In genomic region chr6:114892363-114892762, GRCm38 (mm10) we compare ENCODE assay signal across 8 mouse cellular contexts.
A peak's percentile ranks its signal among the peaks of the same experiment; 100 is the strongest.
DNase-seq lines count a peak whose midpoint lies in the region; ATAC-seq and TF ChIP-seq lines count a peak whose summit lies in the region.

No protein-coding gene starts in this region.

- peaks cover 71% of the 10 kb centered on the region for H3K4me1 ChIP-seq in forebrain, embryonic 10.5 days
- H3K4me1 ChIP-seq in hindbrain, embryonic 13.5 days (replicated peaks) = peaks cover 67% of the 10 kb centered on the region
- H3K4me1 ChIP-seq in limb, embryonic 12.5 days (replicated peaks) = peaks cover 70% of the 10 kb centered on the region
- H3K4me1 ChIP-seq in olfactory bulb, adult 2 months (ENCODE audit: control insufficient read depth, insufficient read depth, low read length) = peaks cover 55% of the 10 kb centered on the region

- peaks cover 59% of the 10 kb centered on the region for H3K36me3 ChIP-seq in forebrain, embryonic 10.5 days (replicated peaks)
- H3K36me3 ChIP-seq in hindbrain, embryonic 13.5 days = 0 out of 2 replicates have a peak, but pooled peaks cover 2% of the 10 kb centered on the region
- peaks cover 51% of the 10 kb centered on the region for H3K36me3 ChIP-seq in limb, embryonic 12.5 days

- no peaks in the 10 kb centered on the region; the same call in 1 of the 2 replicates for H3K9me3 ChIP-seq in forebrain, embryonic 10.5 days
- no peaks in the 10 kb centered on the region for H3K9me3 ChIP-seq in hindbrain, embryonic 13.5 days
- no peaks in the 10 kb centered on the region for H3K9me3 ChIP-seq in limb, embryonic 12.5 days

- ATAC-seq in hindbrain, embryonic 13.5 days (ENCODE audit: low FRiP score) = peak; percentile 55; the same call in 1 of the 2 replicates
- no peak; the same call in 1 of the 2 replicates for ATAC-seq in limb, embryonic 12.5 days (ENCODE audit: insufficient number of reproducible peaks, insufficient read depth, low FRiP score, low TSS enrichment, low read depth)

- peak overlapping the region; percentile 16 for H3K4me2 ChIP-seq in hindbrain, embryonic 13.5 days
- peak overlapping the region; percentile 21 for H3K4me2 ChIP-seq in limb, embryonic 12.5 days

- peak overlapping the region; percentile 83 for H3K27ac ChIP-seq in forebrain, embryonic 10.5 days
- H3K27ac ChIP-seq in hindbrain, embryonic 13.5 days = peak overlapping the region; percentile 61
- peak overlapping the region; percentile 76 for H3K27ac ChIP-seq in limb, embryonic 12.5 days
- H3K27ac ChIP-seq in olfactory bulb, adult 2 months (ENCODE audit: insufficient read depth, low read depth, low read length) = peak overlapping the region; percentile 37

- no peaks in the 10 kb centered on the region for H3K27me3 ChIP-seq in forebrain, embryonic 10.5 days (ENCODE audit: poor library complexity, severe bottlenecking)
- H3K27me3 ChIP-seq in hindbrain, embryonic 13.5 days = no peaks in the 10 kb centered on the region
- H3K27me3 ChIP-seq in limb, embryonic 12.5 days = no peaks in the 10 kb centered on the region

- H3K9ac ChIP-seq in hindbrain, embryonic 13.5 days = no peak overlapping the region
- 0 out of 2 replicates have a peak overlapping the region, but pooled peaks have one; percentile 35 for H3K9ac ChIP-seq in limb, embryonic 12.5 days (replicated peaks)

- peak overlapping the region; percentile 28; the same call in 1 of the 2 replicates for H3K4me3 ChIP-seq in forebrain, embryonic 10.5 days
- no peak overlapping the region for H3K4me3 ChIP-seq in hindbrain, embryonic 13.5 days
- H3K4me3 ChIP-seq in limb, embryonic 12.5 days (replicated peaks) = no peak overlapping the region
- H3K4me3 ChIP-seq in olfactory bulb, adult 2 months (ENCODE audit: insufficient read depth, low read depth, low read length) = no peak overlapping the region

- WGBS in forebrain, embryonic 10.5 days = 28% methylated on average over 6 of the region's 6 CpGs
- WGBS in hindbrain, embryonic 13.5 days = 5% methylated on average over 6 of the region's 6 CpGs
- 48% methylated on average over 6 of the region's 6 CpGs for WGBS in limb, embryonic 12.5 days
- 12% methylated on average over 6 of the region's 6 CpGs for WGBS in olfactory bulb, adult 2 months

- no peak for TF ChIP-seq CTCF in olfactory bulb, adult 2 months (IDR thresholded peaks at IDR 0.05; ENCODE audit: insufficient read depth, low read depth, low read length)

- DNase-seq in adrenal gland, postnatal 14 days = peak; percentile 41
- no peak for DNase-seq in adrenal gland, adult 18-20 months (ENCODE audit: low spot score in 2 of 2)
- peak; percentile 61 for DNase-seq in 3134 (ENCODE audit: extremely low read depth, insufficient read length, low spot score)
- DNase-seq in forebrain, embryonic 10.5 days (ENCODE audit: extremely low spot score, low spot score) = peak; percentile 67
- DNase-seq in thymus, postnatal 10 days (ENCODE audit: low spot score in 2 of 2) = no peak

- TF ChIP-seq POLR2A in olfactory bulb, adult 2 months (IDR thresholded peaks at IDR 0.05; ENCODE audit: insufficient read depth, low read depth, low read length) = no peak

Comparison
In these comparisons a context has a peak if more than half of its experiments do, and no peak if none do; other contexts are left out.
1. DNase-seq: peak in adrenal gland, postnatal 14 days (single experiment), 3134 (single experiment) and forebrain, embryonic 10.5 days (single experiment); none in adrenal gland, adult 18-20 months (0 of 2) and thymus, postnatal 10 days (0 of 2).
2. Peak in every context shown above with its lines, with median percentiles within 50 percentile points of each other: H3K27ac ChIP-seq.